Mouse (Mus musculus) kidney, postnatal 25 days (tissue): ENCODE measurements around the gene Acap1.
A peak's percentile ranks its signal among the peaks of the same experiment; 100 is the strongest.
"Not testable (repeated sequence)": the region's sequence is repeated elsewhere in the genome, so short reads cannot be mapped to it uniquely, and the experiment has no call there.

Experiments
- DNase-seq, 2 experiments: peaks; one replicate each; pipeline ENCODE4 v3.0.0; 2021; ENCODE audit warnings: mixed read lengths in 2 of 2

The Acap1 gene

GRCm38 (mm10) chr11:69895291-69895690 is at the start of gene Acap1:
Acap1 (minus strand) TSS chr11:69895539.
- DNase-seq, result no peak

- no peak for DNase-seq
Observed at GRCm38 (mm10) chr11:69940962-69941361, 45.6 kb upstream of the Acap1 start.

GRCm38 (mm10) chr11:69939731-69940130 is 44.4 kb upstream of the Acap1 start:
- no peak for DNase-seq

- no peak for DNase-seq
Observed at GRCm38 (mm10) chr11:69939181-69939580, 43.8 kb upstream of the Acap1 start.

- peak; percentile 49 to 64 for DNase-seq
Observed at GRCm38 (mm10) chr11:69938401-69938979, 43.2 kb upstream of the Acap1 start.

GRCm38 (mm10) chr11:69937834-69938233 is 42.5 kb upstream of the Acap1 start:
- DNase-seq, result peak in 1 of 2 experiments; percentile 72

- DNase-seq, result peak; percentile 41 to 80
Observed at GRCm38 (mm10) chr11:69937385-69937784, 42.0 kb upstream of the Acap1 start.

GRCm38 (mm10) chr11:69936714-69937347 is 41.5 kb upstream of the Acap1 start:
- peak; percentile 56 to 82 for DNase-seq

- peak; percentile 52 to 75 for DNase-seq
Observed at GRCm38 (mm10) chr11:69936156-69936555, 40.8 kb upstream of the Acap1 start.

GRCm38 (mm10) chr11:69935137-69935879 is 40.0 kb upstream of the Acap1 start, which contains the start of gene Ybx2:
Ybx2 (plus strand) TSS chr11:69935796.
- peak; percentile 94 to 97 for DNase-seq

- DNase-seq, result no peak
Observed at GRCm38 (mm10) chr11:69934681-69935080, 39.3 kb upstream of the Acap1 start.

- peak; percentile 92 to 94 for DNase-seq
Observed at GRCm38 (mm10) chr11:69934169-69934568, 38.8 kb upstream of the Acap1 start.

GRCm38 (mm10) chr11:69933066-69933465 is 37.7 kb upstream of the Acap1 start:
- no peak for DNase-seq

- DNase-seq, result peak in 1 of 2 experiments; percentile 42
Observed at GRCm38 (mm10) chr11:69932254-69932653, 36.9 kb upstream of the Acap1 start.

- no peak for DNase-seq
Observed at GRCm38 (mm10) chr11:69931769-69932168, 36.4 kb upstream of the Acap1 start.

GRCm38 (mm10) chr11:69930967-69931537 is 35.7 kb upstream of the Acap1 start:
- no peak for DNase-seq

GRCm38 (mm10) chr11:69930176-69930575 is 34.8 kb upstream of the Acap1 start:
- not testable (repeated sequence) for DNase-seq

GRCm38 (mm10) chr11:69929712-69930111 is 34.4 kb upstream of the Acap1 start:
- no peak for DNase-seq

GRCm38 (mm10) chr11:69927501-69927900 is 32.2 kb upstream of the Acap1 start:
- no peak for DNase-seq

- DNase-seq, result no peak
Observed at GRCm38 (mm10) chr11:69922796-69923195, 27.5 kb upstream of the Acap1 start.

GRCm38 (mm10) chr11:69922012-69922756 is 26.8 kb upstream of the Acap1 start:
- no peak for DNase-seq

GRCm38 (mm10) chr11:69921114-69922011 is 26.0 kb upstream of the Acap1 start, which contains the start of gene Eif5a:
Eif5a (minus strand) TSS chr11:69921958.
- DNase-seq, result peak; percentile 100
